Mouse (Mus musculus) naive thymus-derived CD4-positive, alpha-beta T cell, adult 5 months (primary cell): ENCODE data around the gene Anxa10. TPM values are rescaled to one million over a fixed set of nuclear protein-coding genes. Genes with fewer than 3 reads are reported as not detected.

Source experiments
- polyA plus RNA-seq: library from polyadenylated mRNA; unstranded; fragments of 100-300 nt; shearing (Covaris generic); gene quantifications from one replicate; pipeline ENCODE4 v1.2.1, GENCODE M21; 2017

The Anxa10 gene
- polyA plus RNA-seq, result not detected

GRCm38 (mm10) chr8:62123098-62123497 is at the start of gene Anxa10:
TSS of gene Anxa10 (minus strand) at chr8:62123150.

Other genes starting within 250 kb of the Anxa10 start
- 0.72 TPM for gene Palld, start 220.5 kb downstream of the Anxa10 start, polyA plus RNA-seq
- 21.3 TPM for gene Ddx60, start 195.1 kb downstream of the Anxa10 start, polyA plus RNA-seq